Mouse (Mus musculus) spleen, adult 2 months (tissue): ENCODE measurements around the gene Zfp52. TPM values are rescaled to one million over a fixed set of nuclear protein-coding genes. Genes with fewer than 3 reads are reported as not detected.

ENCODE experiments used
- DNase-seq, 2 experiments: peaks; one replicate each; pipeline versions ENCODE4 v3.0.0 to v3.0.0-alpha.2; 2012 to 2021; ENCODE audit warnings: low spot score in 2 of 2, low read depth in 1 of 2
- H3K27ac ChIP-seq: fragments of 200-500 bp; 2 replicates; pipeline ENCODE4 v1.5.1; 2012; ENCODE audit warnings: low read length, inconsistent platforms; ENCODE audit not compliant: insufficient read depth
- H3K27me3 ChIP-seq: fragments of 200-500 bp; 2 replicates; pipeline ENCODE4 v1.6.1; 2012; ENCODE audit warnings: mild to moderate bottlenecking, moderate library complexity, low read length, inconsistent platforms; ENCODE audit not compliant: control insufficient read depth, insufficient read depth
- H3K36me3 ChIP-seq: fragments of 200-500 bp; 2 replicates; pipeline ENCODE4 v1.6.1; 2012; ENCODE audit warnings: mild to moderate bottlenecking, low read length, inconsistent platforms; ENCODE audit not compliant: control insufficient read depth, insufficient read depth
- H3K4me1 ChIP-seq: fragments of 200-500 bp; 2 replicates; pipeline ENCODE4 v1.6.1; 2011; ENCODE audit warnings: inconsistent platforms; ENCODE audit not compliant: control insufficient read depth, insufficient read depth, insufficient read length
- H3K4me3 ChIP-seq: fragments of 200-500 bp; 2 replicates; pipeline ENCODE4 v1.5.1; 2011; ENCODE audit warnings: mild to moderate bottlenecking, inconsistent platforms; ENCODE audit not compliant: insufficient read depth, insufficient read length; ENCODE audit errors: extremely low read depth
- CTCF ChIP-seq: fragments of 200-500 bp; IDR thresholded peaks from 2 replicates; pipeline ENCODE4 v1.5.1; 2011; ENCODE audit warnings: mild to moderate bottlenecking, inconsistent platforms; ENCODE audit not compliant: insufficient read depth, insufficient read length, insufficient replicate concordance; ENCODE audit errors: extremely low read depth
- POLR2A ChIP-seq: fragments of 200-500 bp; IDR thresholded peaks from 2 replicates; pipeline ENCODE4 v1.6.1; 2011; ENCODE audit warnings: low read depth, low read length, inconsistent platforms
- whole genome bisulfite sequencing: fragments of 180-500 bp; shearing (Covaris S2); methylation state at CpG from one replicate; pipeline ENCODE4 v1.1.7; 2018; 5-methylcytosine and 5-hydroxymethylcytosine counted together
- polyA plus RNA-seq: library from polyadenylated mRNA; depleted of rRNA; stranded (reverse); fragments of >200 nt; gene quantifications from 2 replicates; pipeline ENCODE4 v1.2.3, GENCODE M21; 2012; rRNA removed

Gene Zfp52
- 0.54 and 0.56 TPM in 2 replicates for polyA plus RNA-seq

DNA sequence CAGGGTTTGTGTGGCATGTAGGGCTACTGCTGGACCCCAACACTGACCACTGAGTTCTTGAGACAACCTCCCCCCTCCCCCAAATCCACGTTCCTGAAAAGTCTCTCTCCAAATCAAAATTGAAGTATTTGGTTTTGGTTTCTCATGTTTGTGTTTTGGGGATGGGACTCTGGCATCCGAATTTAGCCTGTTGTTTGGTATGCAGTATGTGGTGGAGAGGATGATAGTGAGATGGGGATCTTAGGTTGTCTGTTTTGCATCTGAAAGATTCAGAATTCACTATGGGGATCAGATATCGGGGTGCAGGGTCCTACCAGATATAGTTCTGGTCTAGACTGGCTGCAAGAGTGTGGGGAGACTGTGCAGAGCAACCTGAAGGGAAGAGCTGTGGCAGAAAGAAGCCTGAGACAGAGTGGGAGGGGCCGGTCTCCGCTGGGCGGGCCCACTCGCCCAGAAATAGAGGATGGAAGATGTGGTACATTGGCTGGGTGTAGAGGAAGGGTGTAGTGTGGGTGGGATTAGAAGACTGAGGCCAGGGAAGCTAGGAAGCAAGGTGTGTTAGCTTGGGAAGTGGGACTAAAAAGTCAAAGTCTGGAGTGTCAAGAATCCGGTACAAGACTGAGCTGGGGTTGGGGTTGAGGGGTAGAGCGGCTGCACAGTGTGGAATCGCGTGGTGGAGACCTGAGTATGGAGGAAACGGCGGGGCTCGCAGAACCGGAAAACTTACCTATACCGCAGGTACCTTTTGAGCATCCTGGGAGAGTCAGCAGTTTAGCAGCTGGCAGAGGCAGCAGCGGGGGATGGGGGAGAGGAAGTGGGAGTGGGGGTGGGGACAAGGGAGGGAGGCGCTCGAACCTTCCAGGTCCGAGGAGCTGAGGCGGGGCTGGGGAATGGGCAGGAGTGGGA lies at the start of gene Zfp52:
TSS of gene Zfp52 (plus strand) at position 444 of the 906 bp plus-strand sequence.
- H3K27me3 ChIP-seq: no peaks in the 10 kb centered on the region
- H3K36me3 ChIP-seq: no peaks in the 10 kb centered on the region; the same call in 1 of the 2 replicates
- 1% methylated on average over 21 of the region's 21 CpGs for WGBS
- H3K27ac ChIP-seq: peak within 1 kb of the TSS; percentile 87
- H3K4me1 ChIP-seq: peaks cover 13% of the 10 kb centered on the region; the same call in 1 of the 2 replicates
- TF ChIP-seq CTCF: no peak
- peak; percentile 15; the same call in 1 of the 2 replicates for TF ChIP-seq POLR2A
- peak in 1 of 2 experiments; percentile 69 for DNase-seq
- H3K4me3 ChIP-seq: peak within 1 kb of the TSS; percentile 63

DNA sequence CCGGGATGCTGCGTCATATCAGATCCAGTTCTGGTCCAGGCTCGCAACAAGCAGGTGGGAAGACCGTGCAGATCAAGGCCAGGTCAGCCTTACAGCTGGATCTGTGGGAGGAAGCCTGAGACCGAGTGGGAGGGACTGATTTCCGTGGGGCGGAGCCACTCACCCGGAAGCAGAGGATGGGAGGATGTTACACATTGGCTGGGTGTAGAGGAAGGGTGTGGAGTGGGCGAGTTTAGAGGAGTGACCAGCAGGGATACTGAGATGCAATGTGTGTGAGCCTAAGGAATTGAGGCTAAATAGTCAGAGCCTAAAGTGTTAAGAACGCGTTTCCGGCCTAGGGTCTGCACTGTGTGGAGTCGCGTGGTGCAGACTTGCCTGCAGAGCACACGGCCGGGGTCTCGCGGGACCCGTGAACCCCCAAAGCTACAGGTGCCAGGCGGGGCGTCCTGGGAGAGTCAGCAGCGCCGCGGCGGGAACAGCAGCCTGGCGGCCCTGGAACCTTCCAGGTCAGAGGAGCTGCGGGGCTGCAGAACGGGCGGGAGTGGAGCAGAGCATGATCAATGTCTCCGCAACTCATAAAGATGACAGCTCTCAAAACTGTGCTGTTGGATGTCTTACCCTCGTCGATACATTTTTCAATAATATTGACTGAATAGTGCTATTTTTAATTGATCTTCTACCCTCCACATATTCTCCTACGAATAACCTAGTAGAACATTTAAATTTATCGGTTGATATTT lies 46.4 kb upstream of the Zfp52 start, which contains the start of gene Zfp53:
TSS of gene Zfp53 (plus strand) at position 239 of the 740 bp plus-strand sequence.
- H3K27ac ChIP-seq: peak within 1 kb of the TSS; percentile 73
- H3K4me3 ChIP-seq: peak within 1 kb of the TSS; percentile 77
- 2% methylated on average over 34 of the region's 34 CpGs for WGBS
- no peak for TF ChIP-seq CTCF
- TF ChIP-seq POLR2A: peak; percentile 74
- no peaks in the 10 kb centered on the region for H3K27me3 ChIP-seq
- H3K36me3 ChIP-seq: peaks cover 2% of the 10 kb centered on the region
- DNase-seq: peak; percentile 70 to 84
- no peaks in the 10 kb centered on the region; the same call in 1 of the 2 replicates for H3K4me1 ChIP-seq

DNA sequence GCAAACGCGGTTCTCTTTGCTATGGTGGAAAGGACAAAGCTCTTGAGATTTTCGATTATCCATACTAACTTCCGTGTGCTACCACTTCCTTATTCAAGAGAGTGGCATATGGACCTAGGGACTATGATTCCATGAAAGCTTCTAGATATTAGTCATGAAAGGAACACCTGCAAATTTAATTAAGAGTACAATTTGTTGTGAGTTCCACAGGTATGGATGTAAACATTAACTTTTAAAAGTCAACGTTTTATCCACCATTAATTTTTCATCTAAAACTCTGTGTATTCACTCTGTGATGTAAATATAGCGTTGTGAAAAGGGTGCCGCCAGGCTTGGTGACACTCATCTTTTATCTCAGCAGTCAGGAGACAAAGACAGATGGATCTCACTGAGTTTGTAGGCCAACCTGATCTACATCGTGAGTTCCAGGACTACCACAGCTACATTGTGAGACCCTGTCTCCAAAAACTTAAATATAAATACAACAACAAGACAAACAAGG lies 45.8 kb upstream of the Zfp52 start:
- Histone ChIP-seq H3K4me1 (no peaks in the 10 kb centered on the region; the same call in 1 of the 2 replicates), H3K4me3 (peak overlapping the region; percentile 77), H3K36me3 (peaks cover 2% of the 10 kb centered on the region), H3K27ac (peak overlapping the region; percentile 3; the same call in 1 of the 2 replicates), H3K27me3 (no peaks in the 10 kb centered on the region)
- WGBS: 5% methylated on average over 8 of the region's 8 CpGs
- no peak for DNase-seq
- TF ChIP-seq CTCF (no peak), POLR2A (no peak)

DNA sequence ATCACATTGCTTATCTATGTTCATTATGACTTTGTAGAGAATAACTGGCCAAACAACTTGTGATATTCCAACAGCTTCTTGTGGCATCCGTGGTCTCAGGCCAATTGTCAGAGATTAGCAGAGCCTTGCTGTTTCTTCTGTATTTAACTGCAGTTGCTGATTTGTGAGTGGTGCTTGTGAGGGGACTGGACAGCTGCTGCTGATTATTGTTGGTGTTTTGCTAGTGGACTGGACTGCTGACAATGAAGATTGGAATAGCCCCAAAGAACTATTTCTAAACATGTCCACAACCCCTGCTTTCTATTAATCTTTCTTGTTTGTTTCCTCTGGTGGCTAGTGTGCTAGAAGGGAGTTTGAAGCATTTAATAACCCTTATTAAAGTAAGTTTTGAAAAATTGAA lies 34.0 kb upstream of the Zfp52 start:
- WGBS: 85% methylated on average over 1 of the region's 1 CpGs
- DNase-seq: no peak
- Histone ChIP-seq H3K4me1 (no peaks in the 10 kb centered on the region), H3K36me3 (no peaks in the 10 kb centered on the region; the same call in 1 of the 2 replicates), H3K27ac (no peak overlapping the region), H3K4me3 (no peak overlapping the region), H3K27me3 (no peaks in the 10 kb centered on the region)
- TF ChIP-seq POLR2A (no peak), CTCF (no peak)

DNA sequence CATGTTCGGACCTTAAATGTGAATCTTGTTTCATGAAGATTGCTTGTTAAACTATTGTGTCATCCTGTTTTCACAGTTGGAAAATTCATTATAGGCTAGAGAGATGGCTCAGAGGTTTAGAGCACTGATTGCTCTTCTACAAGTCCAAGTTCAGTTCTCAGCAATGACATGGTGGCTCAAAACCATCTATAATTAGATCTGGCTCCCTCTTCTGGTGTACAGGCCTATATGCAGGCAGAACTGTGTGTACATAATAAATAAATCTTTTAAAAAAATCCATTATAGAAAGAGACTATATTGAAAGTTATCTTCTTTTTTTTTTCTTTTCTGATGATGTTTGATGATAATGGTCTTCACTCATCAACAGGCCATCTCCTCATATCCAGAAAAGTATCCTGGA lies 30.8 kb upstream of the Zfp52 start:
- H3K4me3 ChIP-seq: no peak overlapping the region
- H3K4me1 ChIP-seq: no peaks in the 10 kb centered on the region
- no peaks in the 10 kb centered on the region for H3K27me3 ChIP-seq
- no peak for DNase-seq
- no peak for TF ChIP-seq CTCF
- TF ChIP-seq POLR2A: no peak
- WGBS: 96% methylated on average over 1 of the region's 1 CpGs
- no peak overlapping the region for H3K27ac ChIP-seq
- H3K36me3 ChIP-seq: peaks cover 7% of the 10 kb centered on the region

DNA sequence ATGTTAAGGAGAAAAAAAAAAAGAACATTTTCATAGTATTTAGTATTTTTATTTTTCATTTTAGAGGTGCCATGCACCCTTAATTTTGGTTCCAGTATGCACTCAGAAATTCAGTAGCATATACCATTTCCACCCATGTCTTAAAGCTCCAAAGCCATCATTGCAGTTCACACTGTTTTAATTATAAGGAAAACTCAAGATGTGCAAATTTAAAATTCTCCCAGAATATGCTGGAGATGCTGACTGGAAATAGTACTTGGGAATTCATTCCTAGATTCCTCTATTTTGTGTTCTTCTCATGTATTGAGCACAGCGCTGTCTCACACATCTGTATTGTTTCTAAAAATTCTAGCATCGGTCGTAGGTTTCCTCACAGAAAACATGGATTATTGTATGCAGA lies 29.1 kb upstream of the Zfp52 start:
- no peak for TF ChIP-seq CTCF
- no peak for TF ChIP-seq POLR2A

More for the DNA sequence above, 29.1 kb upstream of the Zfp52 start:
- H3K4me3 ChIP-seq: no peak overlapping the region
- no peak overlapping the region for H3K27ac ChIP-seq
- H3K4me1 ChIP-seq: no peaks in the 10 kb centered on the region
- H3K27me3 ChIP-seq: no peaks in the 10 kb centered on the region
- DNase-seq: no peak
- H3K36me3 ChIP-seq: peaks cover 9% of the 10 kb centered on the region
- WGBS: over 99% methylated on average over 3 of the region's 3 CpGs
